Mouse (Mus musculus): Measurements from ENCODE around the gene Rsph10b. TPM values are rescaled to one million over a fixed set of nuclear protein-coding genes. Genes with fewer than 3 reads are reported as not detected.
A peak's percentile ranks its signal among the peaks of the same experiment; 100 is the strongest.

The Rsph10b gene
- total and polyA plus RNA-seq, 3 experiments: 0.30 to 0.47 TPM; not detected in 1

DNA sequence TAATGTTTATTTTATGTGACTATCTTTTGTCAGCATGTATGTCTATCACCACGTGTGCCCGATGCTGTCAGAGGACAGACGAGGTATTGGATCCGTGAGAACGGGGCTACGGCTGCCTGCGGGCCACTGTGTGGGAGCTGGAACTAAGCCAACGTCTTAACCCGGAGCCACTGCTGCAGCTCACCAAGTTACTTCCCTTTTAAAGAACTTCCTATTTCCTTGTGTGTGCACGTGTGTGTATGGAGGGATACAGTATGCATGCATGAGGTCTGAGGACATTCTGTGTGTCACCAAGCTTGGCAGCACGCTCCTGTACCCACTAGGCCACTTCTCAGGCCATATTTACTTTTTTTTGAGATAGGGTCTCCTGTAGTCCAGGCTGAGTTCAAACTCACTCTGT is 57.3 kb downstream of the Rsph10b start:
- 68% methylated on average over 11 of the region's 11 CpGs for WGBS
- no peaks in the 10 kb centered on the region for H3K79me2 ChIP-seq (replicated peaks; ENCODE audit: control insufficient read depth, insufficient read depth, low read length)
- H3K4me3 ChIP-seq: no peak overlapping the region
- no peaks in the 10 kb centered on the region for H3K27me3 ChIP-seq (ENCODE audit: control insufficient read depth, insufficient read depth, low read length)
- no peaks in the 10 kb centered on the region; the same call in 1 of the 2 replicates for H3K36me3 ChIP-seq (ENCODE audit: control insufficient read depth, insufficient read depth, low read length)
- no peak for TF ChIP-seq CTCF (IDR thresholded peaks at IDR 0.05)
- no peak for TF ChIP-seq EP300 (IDR thresholded peaks at IDR 0.05; ENCODE audit: insufficient read depth, low read depth, low read length)
- no peak for TF ChIP-seq POLR2A (IDR thresholded peaks at IDR 0.05; ENCODE audit: insufficient read depth, low read depth, low read length)
- H3K4me1 ChIP-seq (ENCODE audit: control insufficient read depth, insufficient read depth, low read length): no peaks in the 10 kb centered on the region
- H3K9ac ChIP-seq (ENCODE audit: low read depth, low read length): no peak overlapping the region
- H3K27ac ChIP-seq: no peak overlapping the region
- DNase-seq: no peak
- intact Hi-C loops (cut with DNase I): no loop called here

DNA sequence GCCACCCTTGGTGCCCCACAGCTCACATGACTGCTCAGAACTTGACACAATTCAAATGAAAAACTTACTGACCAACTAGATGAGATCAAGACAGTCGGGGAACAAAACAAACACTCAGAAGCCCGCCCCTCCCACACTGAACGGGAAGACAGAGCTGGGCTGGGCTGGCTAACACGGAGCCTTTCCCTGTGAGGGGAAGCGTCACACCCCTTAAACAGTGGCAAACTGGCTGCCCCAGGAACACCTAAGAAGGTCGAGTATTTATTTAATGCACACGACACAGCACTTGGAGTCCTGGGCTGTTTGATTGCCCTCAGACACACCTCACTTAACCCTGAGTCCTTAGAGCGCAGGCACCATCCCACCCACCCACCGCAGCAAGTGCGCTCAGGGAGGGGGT is 59.8 kb downstream of the Rsph10b start:
- no peaks in the 10 kb centered on the region for H3K4me1 ChIP-seq (ENCODE audit: control insufficient read depth, insufficient read depth, low read length)
- WGBS: 82% methylated on average over 10 of the region's 10 CpGs
- no peaks in the 10 kb centered on the region for H3K79me2 ChIP-seq (replicated peaks; ENCODE audit: control insufficient read depth, insufficient read depth, low read length)
- H3K9ac ChIP-seq (ENCODE audit: low read depth, low read length): no peak overlapping the region
- no peaks in the 10 kb centered on the region; the same call in 1 of the 2 replicates for H3K36me3 ChIP-seq (ENCODE audit: control insufficient read depth, insufficient read depth, low read length)
- no peak for TF ChIP-seq POLR2A (IDR thresholded peaks at IDR 0.05; ENCODE audit: insufficient read depth, low read depth, low read length)
- TF ChIP-seq CTCF (IDR thresholded peaks at IDR 0.05): no peak
- TF ChIP-seq EP300 (IDR thresholded peaks at IDR 0.05; ENCODE audit: insufficient read depth, low read depth, low read length): no peak
- H3K27me3 ChIP-seq (ENCODE audit: control insufficient read depth, insufficient read depth, low read length): no peaks in the 10 kb centered on the region
- no peak overlapping the region for H3K4me3 ChIP-seq
- no peak overlapping the region for H3K27ac ChIP-seq
- intact Hi-C loops (cut with DNase I): no loop called here
- DNase-seq: no peak

DNA sequence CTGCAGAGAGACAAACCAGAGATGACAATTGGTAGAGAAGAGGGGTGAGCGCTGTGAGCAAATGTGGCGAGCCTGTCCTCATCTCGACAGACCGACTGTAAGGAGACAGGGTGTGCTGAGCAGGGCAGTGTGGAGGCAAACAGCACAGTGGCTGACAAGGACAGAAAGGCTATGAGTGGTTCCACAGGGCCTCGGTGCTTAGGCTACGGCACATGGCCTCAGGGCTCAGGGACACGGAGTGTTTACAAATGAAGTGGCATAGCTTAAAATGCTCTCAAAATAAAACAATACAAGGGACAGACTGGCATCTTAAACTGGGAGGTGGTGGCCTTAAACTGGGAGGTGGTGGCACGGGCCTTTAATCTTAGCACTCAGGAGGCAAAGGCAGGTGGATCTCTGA is 60.4 kb downstream of the Rsph10b start:
- TF ChIP-seq EP300 (IDR thresholded peaks at IDR 0.05; ENCODE audit: insufficient read depth, low read depth, low read length) (no peak), POLR2A (IDR thresholded peaks at IDR 0.05; ENCODE audit: insufficient read depth, low read depth, low read length) (no peak)
- 88% methylated on average over 8 of the region's 8 CpGs for WGBS
- intact Hi-C loops (cut with DNase I): no loop called here
- DNase-seq: no peak
- Histone ChIP-seq H3K27ac (no peak overlapping the region), H3K9ac (ENCODE audit: low read depth, low read length) (no peak overlapping the region), H3K4me3 (no peak overlapping the region), H3K36me3 (ENCODE audit: control insufficient read depth, insufficient read depth, low read length) (no peaks in the 10 kb centered on the region; the same call in 1 of the 2 replicates), H3K79me2 (replicated peaks; ENCODE audit: control insufficient read depth, insufficient read depth, low read length) (no peaks in the 10 kb centered on the region), H3K4me1 (ENCODE audit: control insufficient read depth, insufficient read depth, low read length) (no peaks in the 10 kb centered on the region), H3K27me3 (ENCODE audit: control insufficient read depth, insufficient read depth, low read length) (no peaks in the 10 kb centered on the region)

DNA sequence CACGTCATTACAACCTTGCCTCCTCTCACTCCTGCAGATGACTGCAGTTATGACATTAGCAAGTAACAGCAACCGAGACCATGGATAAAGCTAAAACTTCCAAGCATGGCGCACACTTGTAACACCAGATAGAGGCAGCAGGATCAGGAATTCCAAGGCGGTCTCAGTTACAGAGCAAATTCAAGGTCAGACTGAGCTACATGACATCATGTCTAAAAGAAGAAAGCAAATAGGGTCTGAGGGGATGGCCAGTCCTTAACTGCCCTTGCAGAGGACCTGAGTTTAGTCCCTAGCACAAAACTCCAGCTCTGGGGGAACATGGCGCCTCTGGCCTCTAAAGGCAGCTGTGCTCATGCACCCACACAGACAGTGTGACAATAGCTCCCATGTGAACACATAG is 61.0 kb downstream of the Rsph10b start:
- no peak overlapping the region for H3K4me3 ChIP-seq
- no peak overlapping the region for H3K9ac ChIP-seq (ENCODE audit: low read depth, low read length)
- DNase-seq: no peak
- TF ChIP-seq EP300 (IDR thresholded peaks at IDR 0.05; ENCODE audit: insufficient read depth, low read depth, low read length) (no peak), POLR2A (IDR thresholded peaks at IDR 0.05; ENCODE audit: insufficient read depth, low read depth, low read length) (no peak), CTCF (IDR thresholded peaks at IDR 0.05) (no peak)
- H3K79me2 ChIP-seq (replicated peaks; ENCODE audit: control insufficient read depth, insufficient read depth, low read length): no peaks in the 10 kb centered on the region
- intact Hi-C loops (cut with DNase I): no loop called here
- no peaks in the 10 kb centered on the region for H3K27me3 ChIP-seq (ENCODE audit: control insufficient read depth, insufficient read depth, low read length)
- no peaks in the 10 kb centered on the region; the same call in 1 of the 2 replicates for H3K36me3 ChIP-seq (ENCODE audit: control insufficient read depth, insufficient read depth, low read length)
- H3K27ac ChIP-seq: no peak overlapping the region
- H3K4me1 ChIP-seq (ENCODE audit: control insufficient read depth, insufficient read depth, low read length): no peaks in the 10 kb centered on the region
- 81% methylated on average over 5 of the region's 5 CpGs for WGBS

DNA sequence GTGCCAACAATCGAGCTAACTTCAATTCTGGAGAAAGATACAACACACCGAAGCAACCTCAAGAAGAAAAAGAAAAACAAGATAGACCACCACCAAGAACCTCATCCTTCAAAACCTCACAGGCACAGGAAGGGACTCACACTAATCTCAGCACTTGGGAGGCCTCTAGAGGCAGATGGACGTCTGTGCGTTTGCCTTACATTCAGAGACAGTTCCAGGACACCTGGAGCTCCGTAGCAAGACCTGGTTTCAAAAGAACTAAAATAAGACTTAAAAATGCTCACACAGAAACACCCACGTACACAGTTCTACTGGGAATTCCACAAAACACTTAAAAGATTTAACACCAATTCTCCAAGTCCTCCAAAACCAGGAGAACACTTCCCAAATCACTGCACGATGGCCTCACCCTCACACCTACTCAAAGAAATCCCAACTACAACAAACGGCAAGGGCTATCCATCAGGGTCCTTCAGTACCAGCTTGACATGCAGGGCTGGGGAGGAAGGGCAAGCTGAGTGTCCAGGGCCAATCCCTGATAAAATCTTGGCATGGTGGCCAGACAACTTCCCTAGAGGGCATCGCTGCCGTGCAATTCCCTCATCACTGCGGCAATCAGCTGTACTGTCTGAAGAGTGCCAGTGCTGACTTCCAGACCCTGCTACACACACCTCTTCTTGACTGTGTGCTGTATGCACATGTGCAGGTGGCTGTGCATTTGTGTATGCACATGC is 62.0 kb downstream of the Rsph10b start:
- 59% methylated on average over 11 of the region's 11 CpGs for WGBS

DNA sequence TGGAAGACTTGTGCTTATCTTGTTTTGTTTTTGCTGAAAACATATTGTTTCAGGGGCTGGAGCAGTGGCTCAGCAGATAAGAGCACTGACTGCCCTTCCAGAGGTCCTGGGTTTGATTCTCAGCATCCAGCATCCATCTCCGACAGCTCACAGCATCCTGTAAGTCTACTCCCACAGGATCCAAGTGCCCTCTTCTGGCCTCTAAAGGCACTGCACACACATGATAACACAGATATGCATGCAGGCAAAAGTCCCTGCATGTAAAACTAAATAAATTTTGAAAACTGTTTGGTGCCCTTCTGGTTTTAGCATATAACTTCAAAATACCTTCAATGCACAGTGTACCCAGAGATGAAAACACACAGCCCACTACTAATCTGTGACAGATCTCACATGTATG is 66.6 kb downstream of the Rsph10b start:
- H3K36me3 ChIP-seq (ENCODE audit: control insufficient read depth, insufficient read depth, low read length): no peaks in the 10 kb centered on the region
- H3K27ac ChIP-seq: no peak overlapping the region
- H3K4me3 ChIP-seq: no peak overlapping the region
- TF ChIP-seq EP300 (IDR thresholded peaks at IDR 0.05; ENCODE audit: insufficient read depth, low read depth, low read length) (no peak), CTCF (IDR thresholded peaks at IDR 0.05) (peak; percentile 46)
- 85% methylated on average over 1 of the region's 1 CpGs for WGBS
- no peaks in the 10 kb centered on the region for H3K27me3 ChIP-seq (ENCODE audit: control insufficient read depth, insufficient read depth, low read length)
- no peak for DNase-seq
- H3K9ac ChIP-seq (ENCODE audit: low read depth, low read length): no peak overlapping the region
- no peaks in the 10 kb centered on the region for H3K4me1 ChIP-seq (ENCODE audit: control insufficient read depth, insufficient read depth, low read length)
- intact Hi-C loops (cut with DNase I): no loop called here
- H3K79me2 ChIP-seq (replicated peaks; ENCODE audit: control insufficient read depth, insufficient read depth, low read length): no peaks in the 10 kb centered on the region

More for the DNA sequence above, 62.0 kb downstream of the Rsph10b start:
- no peaks in the 10 kb centered on the region for H3K4me1 ChIP-seq (ENCODE audit: control insufficient read depth, insufficient read depth, low read length)
- H3K27ac ChIP-seq: no peak overlapping the region
- no peak overlapping the region for H3K9ac ChIP-seq (ENCODE audit: low read depth, low read length)
- no peak for DNase-seq
- no peaks in the 10 kb centered on the region for H3K27me3 ChIP-seq (ENCODE audit: control insufficient read depth, insufficient read depth, low read length)
- no peak for TF ChIP-seq EP300 (IDR thresholded peaks at IDR 0.05; ENCODE audit: insufficient read depth, low read depth, low read length)
- TF ChIP-seq CTCF (IDR thresholded peaks at IDR 0.05): no peak
- TF ChIP-seq POLR2A (IDR thresholded peaks at IDR 0.05; ENCODE audit: insufficient read depth, low read depth, low read length): no peak
- H3K36me3 ChIP-seq (ENCODE audit: control insufficient read depth, insufficient read depth, low read length): no peaks in the 10 kb centered on the region; the same call in 1 of the 2 replicates
- intact Hi-C loops (cut with DNase I): no loop called here
- no peaks in the 10 kb centered on the region for H3K79me2 ChIP-seq (replicated peaks; ENCODE audit: control insufficient read depth, insufficient read depth, low read length)
- no peak overlapping the region for H3K4me3 ChIP-seq
